Mouse (Mus musculus) liver, embryonic 11.5 days (tissue): Measurements from ENCODE around the gene Irx2. TPM values are rescaled to one million over a fixed set of nuclear protein-coding genes. Genes with fewer than 3 reads are reported as not detected.

ENCODE experiments used
- ATAC-seq: fragments of 200-750 bp; cut with Nextera tagmentation; replicated peaks from 2 replicates; pipeline ENCODE4 v1.8.0; 2017; ENCODE audit warnings: moderate number of reproducible peaks, mild to moderate bottlenecking, moderate TSS enrichment, moderate library complexity; ENCODE audit not compliant: low FRiP score
- DNase-seq: peaks from one replicate; pipeline ENCODE4 v3.0.0-alpha.2; 2017; ENCODE audit warnings: low spot score
- H3K27ac ChIP-seq: fragments of 300-500 bp; sonication (generic); 2 replicates; pipeline ENCODE4 v1.5.1; 2014; ENCODE audit warnings: mild to moderate bottlenecking, low read depth, low read length, control low read depth
- H3K27me3 ChIP-seq: fragments of 300-500 bp; sonication (generic); replicated peaks from 2 replicates; pipeline ENCODE4 v1.6.1; 2014; ENCODE audit warnings: low read length, mixed read lengths; ENCODE audit not compliant: control insufficient read depth, insufficient read depth
- H3K36me3 ChIP-seq: fragments of 300-500 bp; sonication (generic); 2 replicates; pipeline ENCODE4 v1.6.1; 2014; ENCODE audit warnings: mild to moderate bottlenecking, low read length, moderate library complexity, mixed read lengths; ENCODE audit not compliant: control insufficient read depth, insufficient read depth
- H3K4me1 ChIP-seq: fragments of 300-500 bp; sonication (generic); replicated peaks from 2 replicates; pipeline ENCODE4 v1.6.1; 2014; ENCODE audit warnings: low read length, mixed read lengths; ENCODE audit not compliant: control insufficient read depth, insufficient read depth
- H3K4me2 ChIP-seq: fragments of 300-500 bp; sonication (generic); 2 replicates; pipeline ENCODE4 v1.6.1; 2014; ENCODE audit warnings: mild to moderate bottlenecking, control low read depth, moderate library complexity
- H3K4me3 ChIP-seq: fragments of 300-500 bp; sonication (generic); 2 replicates; pipeline ENCODE4 v1.5.1; 2014; ENCODE audit warnings: low read depth, low read length, control low read depth
- H3K9ac ChIP-seq: fragments of 300-500 bp; sonication (generic); 2 replicates; pipeline ENCODE4 v1.6.1; 2014; ENCODE audit warnings: low read depth, low read length, control low read depth
- H3K9me3 ChIP-seq: fragments of 300-500 bp; sonication (generic); 2 replicates; pipeline ENCODE4 v1.6.1; 2016; ENCODE audit warnings: low read length, inconsistent platforms, mixed read lengths; ENCODE audit not compliant: control insufficient read depth
- WGBS: fragments of 180-500 bp; shearing (Covaris S2); extraction: QIAGEN DNeasy Blood & Tissue Kit; methylation state at CpG from one replicate; pipeline ENCODE4 v1.1.7; 2014; 5-methylcytosine and 5-hydroxymethylcytosine counted together
- polyA plus RNA-seq: library from polyadenylated mRNA; unstranded; fragments of >200 nt; fragmentation: Nextera tagmentation; extraction: Ambion mirVana; gene quantifications from 2 replicates; pipeline ENCODE4 v1.2.1, GENCODE M21; 2014

Gene Irx2
- polyA plus RNA-seq, 1 experiment from 2014 or later, result 1.0 TPM

- Histone ChIP-seq H3K27ac (no peak overlapping the region), H3K9me3 (no peaks in the 10 kb centered on the region), H3K36me3 (no peaks in the 10 kb centered on the region), H3K4me2 (no peak overlapping the region), H3K4me1 (0 out of 2 replicates have a peak, but pooled peaks cover 5% of the 10 kb centered on the region), H3K27me3 (peaks cover 95% of the 10 kb centered on the region), H3K9ac (no peak overlapping the region), H3K4me3 (no peak overlapping the region)
- ATAC-seq, result no peak
- DNase-seq, result no peak
- whole genome bisulfite sequencing, result 12% methylated on average over 6 of the region's 6 CpGs
These were observed 3.7 kb downstream of the Irx2 start for GRCm38 (mm10) chr13:72632361-72632760.

- ATAC-seq (no peak), DNase-seq (no peak)
- WGBS, result 35% methylated on average over 2 of the region's 2 CpGs
- H3K36me3 ChIP-seq, result no peaks in the 10 kb centered on the region
- H3K4me1 ChIP-seq, result 0 out of 2 replicates have a peak, but pooled peaks cover 5% of the 10 kb centered on the region
- no peak overlapping the region for H3K4me3 ChIP-seq
- H3K27ac ChIP-seq, result no peak overlapping the region
- H3K9me3 ChIP-seq, result no peaks in the 10 kb centered on the region
- no peak overlapping the region for H3K9ac ChIP-seq
- H3K4me2 ChIP-seq, result no peak overlapping the region
- H3K27me3 ChIP-seq, result peaks cover 95% of the 10 kb centered on the region
These were observed 4.5 kb downstream of the Irx2 start for GRCm38 (mm10) chr13:72633097-72633496.

DNA sequence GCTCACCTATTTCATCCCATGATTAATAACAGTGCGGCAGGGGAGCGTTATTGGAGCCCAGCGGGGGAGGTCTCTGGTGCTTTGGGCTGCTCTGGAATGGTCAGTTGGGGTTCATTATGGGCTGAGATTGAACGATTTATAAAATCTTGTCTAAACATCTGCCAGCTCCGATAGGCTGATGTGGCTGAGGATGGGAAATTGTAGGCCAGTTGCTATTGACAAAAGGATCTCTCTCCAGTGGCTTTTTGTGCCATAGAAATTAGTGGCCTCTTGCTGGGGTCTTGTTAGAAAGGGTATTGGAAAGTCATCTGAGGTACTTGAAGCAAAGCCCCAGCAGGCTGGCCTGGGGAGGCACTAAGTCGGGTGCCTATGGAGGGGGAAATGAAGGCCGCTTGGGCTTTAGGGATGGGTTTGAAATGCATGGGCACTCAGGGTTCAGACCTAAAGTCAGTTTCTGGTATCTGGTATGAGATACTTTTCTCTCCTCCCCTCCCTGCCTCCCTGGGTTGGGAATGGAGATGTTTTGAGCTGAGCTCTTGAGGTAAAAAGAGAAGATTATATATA lies 6.2 kb downstream of the Irx2 start:
- Histone ChIP-seq H3K27ac (no peak overlapping the region), H3K27me3 (peaks cover 95% of the 10 kb centered on the region), H3K9me3 (no peaks in the 10 kb centered on the region), H3K4me1 (no peaks in the 10 kb centered on the region), H3K4me3 (no peak overlapping the region), H3K9ac (no peak overlapping the region), H3K4me2 (no peak overlapping the region), H3K36me3 (no peaks in the 10 kb centered on the region)
- DNase-seq, result no peak
- WGBS, result 17% methylated on average over 7 of the region's 7 CpGs
- ATAC-seq, result no peak

GRCm38 (mm10) chr13:72636331-72636851 lies 7.8 kb downstream of the Irx2 start:
- H3K27ac ChIP-seq, result no peak overlapping the region
- no peaks in the 10 kb centered on the region for H3K9me3 ChIP-seq
- 7% methylated on average over 20 of the region's 20 CpGs for WGBS
- no peak overlapping the region for H3K4me2 ChIP-seq
- no peaks in the 10 kb centered on the region for H3K4me1 ChIP-seq
- no peak overlapping the region for H3K4me3 ChIP-seq
- no peak for DNase-seq
- no peak for ATAC-seq
- H3K27me3 ChIP-seq, result peaks cover 95% of the 10 kb centered on the region
- no peaks in the 10 kb centered on the region for H3K36me3 ChIP-seq
- H3K9ac ChIP-seq, result no peak overlapping the region

DNA sequence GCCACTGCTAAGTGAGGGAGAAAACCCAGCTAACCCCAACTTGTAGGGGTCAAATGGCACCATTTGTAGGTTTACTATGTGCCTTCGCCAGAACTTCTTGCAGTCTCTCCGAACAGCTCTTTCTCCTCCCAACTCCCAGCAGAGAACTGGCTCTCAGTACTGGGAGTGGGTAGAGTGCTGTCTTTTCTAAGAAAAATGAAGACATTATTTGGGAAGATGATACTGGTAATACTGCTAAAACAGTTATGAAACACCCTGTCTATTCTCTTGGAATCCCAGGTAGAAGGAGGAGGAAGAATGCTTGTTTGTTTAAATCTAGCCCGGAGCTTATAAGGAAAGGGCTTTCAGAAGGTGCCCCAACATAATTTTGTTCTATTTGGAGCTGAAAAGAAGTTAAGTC lies 8.9 kb downstream of the Irx2 start:
- H3K27ac ChIP-seq, result no peak overlapping the region
- no peak for ATAC-seq
- no peaks in the 10 kb centered on the region for H3K4me1 ChIP-seq
- no peak overlapping the region for H3K9ac ChIP-seq
- H3K27me3 ChIP-seq, result peaks cover 93% of the 10 kb centered on the region
- DNase-seq, result no peak
- H3K9me3 ChIP-seq, result no peaks in the 10 kb centered on the region
- 9% methylated on average over 3 of the region's 3 CpGs for WGBS
- H3K4me3 ChIP-seq, result no peak overlapping the region
- H3K4me2 ChIP-seq, result no peak overlapping the region
- H3K36me3 ChIP-seq, result no peaks in the 10 kb centered on the region

DNA sequence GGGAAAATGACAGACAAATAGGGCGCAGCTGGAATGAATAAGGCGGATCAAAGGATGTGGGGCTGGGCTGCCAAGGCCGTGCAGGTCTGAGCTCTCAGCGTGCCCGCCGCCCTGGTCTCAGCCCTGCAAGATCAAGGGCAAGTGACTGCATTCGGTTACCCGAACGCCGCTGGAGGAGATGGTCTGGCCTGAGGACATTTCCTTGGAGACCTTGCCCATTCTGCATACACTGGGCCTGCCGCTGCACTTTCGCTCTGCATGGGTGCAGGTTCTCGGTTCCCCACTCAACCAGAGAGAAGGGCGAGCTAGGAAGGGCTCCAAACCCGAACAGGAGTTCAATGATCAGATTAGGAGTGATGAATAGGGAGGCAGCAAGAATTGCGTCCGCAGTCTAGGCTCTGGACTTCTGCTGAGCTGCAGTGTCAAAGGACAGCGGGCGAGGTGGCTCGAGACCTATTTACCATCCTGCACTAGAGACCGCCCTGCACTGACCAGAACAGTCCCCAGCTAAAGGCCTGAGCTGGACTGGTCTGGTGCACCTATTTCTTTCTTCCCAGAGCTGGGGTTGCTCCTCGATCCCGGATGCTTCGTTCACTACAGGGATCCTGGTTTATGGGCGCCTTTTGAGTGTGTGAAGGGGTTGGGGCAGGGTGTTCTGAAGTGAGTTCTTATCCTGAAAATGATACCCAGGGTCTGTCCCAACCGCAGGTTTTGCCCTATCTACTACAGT lies 9.9 kb downstream of the Irx2 start:
- H3K36me3 ChIP-seq, result no peaks in the 10 kb centered on the region
- H3K9ac ChIP-seq, result no peak overlapping the region
- peaks cover 86% of the 10 kb centered on the region for H3K27me3 ChIP-seq
- H3K4me2 ChIP-seq, result peak overlapping the region; percentile 69; the same call in 1 of the 2 replicates
- 4% methylated on average over 26 of the region's 26 CpGs for WGBS
- ATAC-seq (no peak), DNase-seq (no peak)
- H3K9me3 ChIP-seq, result no peaks in the 10 kb centered on the region
- H3K27ac ChIP-seq, result no peak overlapping the region
- H3K4me3 ChIP-seq, result no peak overlapping the region
- H3K4me1 ChIP-seq, result no peaks in the 10 kb centered on the region

GRCm38 (mm10) chr13:72639441-72640130 lies 11.0 kb downstream of the Irx2 start:
- ATAC-seq, result no peak

GRCm38 (mm10) chr13:72640131-72640521 lies 11.5 kb downstream of the Irx2 start:
- no peak overlapping the region for H3K27ac ChIP-seq
- no peaks in the 10 kb centered on the region for H3K9me3 ChIP-seq
- WGBS, result 3% methylated on average over 11 of the region's 11 CpGs
- peaks cover 71% of the 10 kb centered on the region for H3K27me3 ChIP-seq
- H3K4me1 ChIP-seq, result no peaks in the 10 kb centered on the region
- peak overlapping the region; percentile 69 for H3K4me2 ChIP-seq
- DNase-seq (no peak), ATAC-seq (no peak)
- peak overlapping the region; percentile 43 for H3K4me3 ChIP-seq
- H3K36me3 ChIP-seq, result no peaks in the 10 kb centered on the region
- no peak overlapping the region for H3K9ac ChIP-seq

More at GRCm38 (mm10) chr13:72639441-72640130, 11.0 kb downstream of the Irx2 start:
- Histone ChIP-seq H3K4me3 (peak overlapping the region; percentile 43), H3K36me3 (no peaks in the 10 kb centered on the region), H3K27ac (no peak overlapping the region), H3K4me2 (peak overlapping the region; percentile 69), H3K27me3 (peaks cover 76% of the 10 kb centered on the region), H3K9me3 (no peaks in the 10 kb centered on the region), H3K9ac (no peak overlapping the region), H3K4me1 (no peaks in the 10 kb centered on the region)
- WGBS, result 3% methylated on average over 32 of the region's 32 CpGs
- no peak for DNase-seq
